Comparison of ENCODE assay signal across 8 mouse cellular contexts in the genomic region with DNA sequence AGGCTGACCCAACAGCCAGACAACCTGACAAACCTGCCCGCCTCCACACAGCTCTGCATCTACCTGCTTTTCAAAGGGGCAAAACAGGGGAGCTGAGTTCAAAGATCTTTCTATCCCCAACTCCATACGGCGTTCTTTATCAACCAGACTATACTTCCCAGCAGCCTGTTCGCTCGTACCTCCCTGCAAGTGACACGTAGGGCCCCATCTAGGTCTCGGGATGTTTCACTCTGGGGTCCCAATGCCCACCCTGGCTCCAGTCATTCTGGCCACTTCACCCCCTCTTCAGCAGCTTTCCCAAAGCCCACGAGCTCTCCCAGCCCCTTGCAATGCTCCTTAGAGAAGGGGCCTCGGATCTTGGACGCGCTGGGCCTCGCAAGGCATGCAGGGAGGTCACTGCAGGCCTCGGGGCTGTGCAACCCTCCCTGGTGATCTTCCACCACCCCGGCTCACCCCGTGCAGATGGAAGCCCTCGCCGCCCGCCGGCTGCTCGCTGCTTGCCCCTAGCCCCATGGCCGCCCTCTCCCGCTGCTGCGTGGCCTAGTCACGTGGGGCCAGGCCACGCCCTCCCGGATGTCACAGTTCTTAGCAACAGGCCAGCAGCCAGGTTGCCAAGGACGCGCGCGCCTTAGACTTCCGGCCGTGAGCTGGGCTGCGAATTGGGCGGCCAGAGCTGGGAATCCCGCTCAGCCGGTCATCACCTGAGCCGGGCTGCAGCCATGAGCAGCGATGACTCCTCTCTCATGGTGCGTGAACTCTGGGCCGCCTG. TPM values are rescaled to one million over a fixed set of nuclear protein-coding genes. Genes with fewer than 3 reads are reported as not detected.
DNase-seq lines count a peak whose midpoint lies in the region; ATAC-seq lines count a peak whose summit lies in the region.

A gene (minus strand): TSS at position 561 of the 769 bp plus-strand sequence.
A gene (plus strand): TSS at position 602 of the 769 bp plus-strand sequence.

- peak within 1 kb of the TSS; percentile 79 for H3K27ac ChIP-seq in hindbrain, embryonic 14.5 days

- peak; percentile 97 for ATAC-seq in hindbrain, embryonic 14.5 days (ENCODE audit: low FRiP score)

- H3K36me3 ChIP-seq in hindbrain, embryonic 14.5 days (replicated peaks; ENCODE audit: control insufficient read depth, insufficient read depth) = peaks cover 5% of the 10 kb centered on the region; the same call in 1 of the 2 replicates

- H3K27me3 ChIP-seq in hindbrain, embryonic 14.5 days (ENCODE audit: control insufficient read depth, insufficient read depth, low read length) = no peaks in the 10 kb centered on the region

- DNase-seq in R1 (ENCODE audit: low read depth, low spot score) = peak; percentile 91
- peak; percentile 95 to 97 for DNase-seq in cerebellum, postnatal 25 days
- peak; percentile 87 to 90 for DNase-seq in frontal cortex, postnatal 25 days (ENCODE audit: low spot score in 2 of 2)
- DNase-seq in hindbrain, embryonic 14.5 days (ENCODE audit: low spot score) = peak; percentile 93
- peak; percentile 88 to 89 for DNase-seq in layer of hippocampus, postnatal 36 days
- peak; percentile 98 for DNase-seq in lung, postnatal 36 days
- peak; percentile 97 for DNase-seq in retina, postnatal 1 day
- DNase-seq in urinary bladder, adult 18-20 months (ENCODE audit: low spot score in 2 of 2) = peak; percentile 92 to 94

- 1% methylated on average over 40 of the region's 40 CpGs for WGBS in hindbrain, embryonic 14.5 days

- peak within 1 kb of the TSS; percentile 96 for H3K9ac ChIP-seq in hindbrain, embryonic 14.5 days

- H3K9me3 ChIP-seq in hindbrain, embryonic 14.5 days (ENCODE audit: control insufficient read depth, low read length) = no peaks in the 10 kb centered on the region

- peak within 1 kb of the TSS; percentile 92 for H3K4me2 ChIP-seq in hindbrain, embryonic 14.5 days (replicated peaks)

- H3K4me3 ChIP-seq in hindbrain, embryonic 14.5 days (replicated peaks; ENCODE audit: low read length) = peak within 1 kb of the TSS; percentile 90

- peaks cover 9% of the 10 kb centered on the region; the same call in 1 of the 2 replicates for H3K4me1 ChIP-seq in hindbrain, embryonic 14.5 days (replicated peaks; ENCODE audit: control insufficient read depth, insufficient read depth, low read length)

RNA-seq across cellular contexts. Expression of the first gene that starts in this region (rescaled TPM):
- 24.3 and 27.9 TPM in 2 replicates for polyA plus RNA-seq in hindbrain, embryonic 14.5 days (2014; fragmentation: Nextera tagmentation; extraction: Ambion mirVana)
- 10 to 100 TPM; 33.4 to 35.2 TPM for total RNA-seq in layer of hippocampus, postnatal 36 days (2021)

RNA-seq across cellular contexts. Expression of the second gene that starts in this region (rescaled TPM):
- 1.2 TPM in 2 replicates for polyA plus RNA-seq in hindbrain, embryonic 14.5 days (2014; fragmentation: Nextera tagmentation; extraction: Ambion mirVana)
- total RNA-seq in layer of hippocampus, postnatal 36 days (2021) = under 1 TPM; 0.80 to 0.86 TPM

Comparison
In these comparisons a context has a peak if more than half of its experiments do, and no peak if none do; other contexts are left out.
1. Peak in every context shown above with its lines: DNase-seq, ATAC-seq, H3K4me3 ChIP-seq and H3K27ac ChIP-seq.